Mouse (Mus musculus) ovary, postnatal 14 days (tissue): ENCODE results near the gene Gm3476.
A peak's percentile ranks its signal among the peaks of the same experiment; 100 is the strongest.
"Not testable (repeated sequence)": the region's sequence is repeated elsewhere in the genome, so short reads cannot be mapped to it uniquely, and the experiment has no call there.

ENCODE experiments used
- DNase-seq: peaks from one replicate; pipeline ENCODE4 v3.0.0; 2022; ENCODE audit warnings: low spot score

The Gm3476 gene

GRCm38 (mm10) chr14:6125707-6126106 lies at the start of gene Gm3476:
Gm3476 (minus strand) TSS chr14:6125807.
- DNase-seq = not testable (repeated sequence)

DNA sequence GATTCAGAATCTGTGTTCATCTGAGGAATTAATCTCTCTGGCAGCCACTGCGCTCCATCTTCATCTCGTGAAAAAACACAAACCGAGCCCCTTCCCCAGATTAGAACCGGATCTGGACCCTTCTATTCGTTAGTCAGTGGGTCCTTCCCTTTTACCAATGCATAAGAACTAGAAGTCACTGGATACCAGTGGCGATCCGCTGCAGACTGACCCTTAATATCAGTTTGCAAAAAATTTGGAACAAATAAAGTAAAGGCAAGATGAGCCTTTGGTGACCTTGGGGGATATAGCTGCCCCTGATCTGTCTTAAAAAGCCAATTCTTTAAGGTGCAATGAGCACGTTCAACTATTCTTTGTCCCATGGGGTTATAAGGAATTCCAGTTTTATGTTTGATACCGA lies 37.9 kb upstream of the Gm3476 start:
- DNase-seq = not testable (repeated sequence)

- not testable (repeated sequence) for DNase-seq
Observed at GRCm38 (mm10) chr14:6161085-6161484, 35.5 kb upstream of the Gm3476 start.

DNA sequence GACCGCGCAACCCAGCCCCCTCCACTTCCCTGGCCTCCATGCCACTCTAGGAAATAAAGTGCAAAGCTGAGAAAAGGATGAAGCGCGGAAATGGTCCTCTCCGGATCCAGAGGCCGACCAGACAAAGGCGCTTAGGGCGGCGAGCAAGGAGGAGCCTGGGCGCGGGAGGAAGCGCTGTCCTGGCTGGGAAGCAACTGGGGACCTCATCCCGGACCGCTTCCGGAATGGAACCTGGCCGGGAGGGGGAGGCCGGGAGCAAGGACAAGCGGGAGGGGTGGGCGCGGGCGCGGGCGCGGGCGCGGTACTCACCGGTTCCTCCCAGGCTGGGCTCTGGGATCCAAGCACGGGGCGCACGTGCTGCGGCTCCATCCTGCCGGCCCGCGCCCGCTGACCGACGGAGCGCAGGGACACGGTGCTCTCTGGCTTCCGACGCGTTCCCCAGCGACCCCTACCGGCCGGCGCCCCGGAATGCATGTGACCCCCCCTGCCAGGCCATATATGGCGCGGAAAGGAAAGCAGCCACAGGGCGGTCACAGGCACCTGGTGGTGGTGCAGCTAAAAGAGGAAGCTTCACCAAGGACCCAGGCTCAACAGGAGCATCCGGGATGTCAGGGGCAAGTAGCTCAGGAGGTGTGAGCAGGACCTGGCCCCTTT lies 17.2 kb downstream of the Gm3476 start, which contains the start of gene Gm3468:
Gene Gm3468 (minus strand): TSS at position 394 of the 654 bp plus-strand sequence.
- peak; percentile 21 for DNase-seq

GRCm38 (mm10) chr14:6107500-6107899 lies 18.1 kb downstream of the Gm3476 start:
- DNase-seq = not testable (repeated sequence)

- not testable (repeated sequence) for DNase-seq
Observed at GRCm38 (mm10) chr14:6093842-6094241, 31.8 kb downstream of the Gm3476 start, which contains the start of gene Gm8206. Gm8206 (minus strand) TSS chr14:6093942.

DNA sequence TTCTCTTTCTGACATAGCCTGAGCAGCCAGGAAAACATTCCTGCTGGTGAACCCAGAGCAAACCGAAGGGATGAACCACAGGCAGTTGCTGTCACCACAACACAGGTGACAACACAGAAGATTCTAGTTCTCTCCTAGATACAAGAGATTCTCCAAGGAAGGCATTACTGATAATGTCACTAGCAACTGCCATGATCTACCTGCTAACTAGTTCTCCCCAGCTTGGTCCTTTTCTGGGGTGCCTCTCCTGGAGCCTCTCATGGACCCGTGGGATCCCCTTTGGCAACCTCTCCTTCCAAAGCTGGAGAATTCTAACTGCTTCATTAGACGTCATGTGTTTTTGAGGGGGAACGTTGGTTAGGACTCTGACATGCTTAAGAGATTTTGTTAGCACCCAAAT lies 67.4 kb downstream of the Gm3476 start, which contains the start of gene Gm6337:
Gene Gm6337 (minus strand): TSS at position 101 of the 400 bp plus-strand sequence.
- DNase-seq = not testable (repeated sequence)
